Mouse (Mus musculus) neural tube, embryonic 11.5 days (tissue): ENCODE data around the gene Odc1. TPM values are rescaled to one million over a fixed set of nuclear protein-coding genes. Genes with fewer than 3 reads are reported as not detected.

Source experiments
- ATAC-seq: fragments of 200-750 bp; cut with Nextera tagmentation; 2 replicates; pipeline ENCODE4 v1.8.0; 2017; ENCODE audit warnings: moderate number of reproducible peaks, mild to moderate bottlenecking, moderate TSS enrichment, moderate library complexity; ENCODE audit not compliant: insufficient read depth, low FRiP score, low TSS enrichment
- DNase-seq: peaks from one replicate; pipeline ENCODE4 v3.0.0-alpha.2; 2015; ENCODE audit warnings: low spot score
- H3K27ac ChIP-seq: fragments of 300-500 bp; sonication (generic); 2 replicates; pipeline ENCODE4 v1.5.1; 2014; ENCODE audit warnings: low read depth, mild to moderate bottlenecking, low read length
- H3K27me3 ChIP-seq: fragments of 300-500 bp; sonication (generic); 2 replicates; pipeline ENCODE4 v1.6.1; 2014; ENCODE audit warnings: mild to moderate bottlenecking, low read length, mixed read lengths; ENCODE audit not compliant: control insufficient read depth, insufficient read depth
- H3K36me3 ChIP-seq: fragments of 300-500 bp; sonication (generic); 2 replicates; pipeline ENCODE4 v1.6.1; 2014; ENCODE audit warnings: mild to moderate bottlenecking, low read length, moderate library complexity, mixed read lengths; ENCODE audit not compliant: control insufficient read depth, insufficient read depth
- H3K4me1 ChIP-seq: fragments of 300-500 bp; sonication (generic); 2 replicates; pipeline ENCODE4 v1.6.1; 2014; ENCODE audit warnings: low read length, mixed read lengths; ENCODE audit not compliant: control insufficient read depth, insufficient read depth
- H3K4me2 ChIP-seq: fragments of 300-500 bp; sonication (generic); 2 replicates; pipeline ENCODE4 v1.6.1; 2014; ENCODE audit warnings: low read depth, mild to moderate bottlenecking, moderate library complexity
- H3K4me3 ChIP-seq: fragments of 300-500 bp; sonication (generic); 2 replicates; pipeline ENCODE4 v1.5.1; 2014; ENCODE audit warnings: low read depth, low read length
- H3K9ac ChIP-seq: fragments of 300-500 bp; sonication (generic); 2 replicates; pipeline ENCODE4 v1.6.1; 2014; ENCODE audit warnings: mild to moderate bottlenecking, low read length
- H3K9me3 ChIP-seq: fragments of 300-500 bp; sonication (generic); 2 replicates; pipeline ENCODE4 v1.6.1; 2016; ENCODE audit warnings: low read length; ENCODE audit not compliant: control insufficient read depth
- WGBS: fragments of 180-500 bp; shearing (Covaris S2); extraction: QIAGEN DNeasy Blood & Tissue Kit; methylation state at CpG from one replicate; pipeline ENCODE4 v1.1.7; 2014; 5-methylcytosine and 5-hydroxymethylcytosine counted together
- polyA plus RNA-seq: library from polyadenylated mRNA; unstranded; fragments of >200 nt; fragmentation: Nextera tagmentation; extraction: Ambion mirVana; gene quantifications from 2 replicates; pipeline ENCODE4 v1.2.1, GENCODE M21; 2014

The Odc1 gene
- polyA plus RNA-seq, 1 experiment from 2014 or later, result 277 TPM

DNA sequence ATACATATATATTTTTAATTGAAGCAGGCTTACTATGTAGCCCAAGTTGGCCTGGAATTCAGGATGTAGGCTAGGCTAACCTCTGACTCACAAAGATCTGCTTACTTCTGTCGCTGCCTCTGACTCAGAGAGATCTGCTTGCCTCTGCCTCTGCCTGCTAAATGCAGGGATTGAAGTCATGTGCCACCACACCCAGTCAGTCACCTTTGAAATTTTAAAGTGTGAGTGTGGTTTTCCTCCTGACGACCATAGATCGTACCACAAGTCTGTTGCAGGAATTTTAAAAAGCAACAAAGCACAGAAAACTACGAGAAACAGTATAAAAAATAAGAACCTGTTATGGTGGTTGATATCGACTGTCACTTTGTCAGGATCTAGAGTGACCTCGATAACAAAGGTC, 33.6 kb upstream of the Odc1 start:
- no peak for ATAC-seq
- 92% methylated on average over 6 of the region's 6 CpGs for WGBS
- no peaks in the 10 kb centered on the region for H3K9me3 ChIP-seq

DNA sequence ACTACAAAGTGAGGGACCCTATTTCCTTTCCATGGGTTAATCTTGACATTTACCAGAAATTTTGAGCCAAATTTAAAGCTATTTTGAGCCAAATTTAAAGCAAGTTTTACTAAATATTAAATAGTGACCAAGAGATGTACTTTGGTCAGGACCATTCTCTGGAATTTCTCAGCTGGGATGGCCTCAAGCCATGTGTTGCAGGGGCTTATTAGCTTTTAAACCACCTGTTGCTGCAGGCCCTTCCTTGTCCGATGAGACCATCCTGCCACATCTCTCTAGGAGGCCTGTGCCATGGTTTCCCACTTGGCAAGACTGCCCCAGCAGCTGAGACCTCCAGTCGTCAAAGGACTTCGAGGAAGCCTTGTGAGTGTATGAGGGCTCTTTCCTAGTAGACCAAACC, 15.4 kb upstream of the Odc1 start:
- WGBS, result 87% methylated on average over 3 of the region's 3 CpGs
- H3K27me3 ChIP-seq, result no peaks in the 10 kb centered on the region
- no peak overlapping the region for H3K27ac ChIP-seq
- no peaks in the 10 kb centered on the region for H3K9me3 ChIP-seq
- no peak overlapping the region for H3K4me2 ChIP-seq
- no peak overlapping the region for H3K9ac ChIP-seq
- no peaks in the 10 kb centered on the region for H3K36me3 ChIP-seq
- no peaks in the 10 kb centered on the region for H3K4me1 ChIP-seq
- no peak overlapping the region for H3K4me3 ChIP-seq
- DNase-seq (no peak), ATAC-seq (no peak)

More for the DNA sequence above, 33.6 kb upstream of the Odc1 start:
- Histone ChIP-seq H3K27me3 (no peaks in the 10 kb centered on the region), H3K36me3 (no peaks in the 10 kb centered on the region), H3K27ac (no peak overlapping the region), H3K9ac (no peak overlapping the region), H3K4me1 (no peaks in the 10 kb centered on the region), H3K4me3 (no peak overlapping the region), H3K4me2 (no peak overlapping the region)
- DNase-seq, result no peak

DNA sequence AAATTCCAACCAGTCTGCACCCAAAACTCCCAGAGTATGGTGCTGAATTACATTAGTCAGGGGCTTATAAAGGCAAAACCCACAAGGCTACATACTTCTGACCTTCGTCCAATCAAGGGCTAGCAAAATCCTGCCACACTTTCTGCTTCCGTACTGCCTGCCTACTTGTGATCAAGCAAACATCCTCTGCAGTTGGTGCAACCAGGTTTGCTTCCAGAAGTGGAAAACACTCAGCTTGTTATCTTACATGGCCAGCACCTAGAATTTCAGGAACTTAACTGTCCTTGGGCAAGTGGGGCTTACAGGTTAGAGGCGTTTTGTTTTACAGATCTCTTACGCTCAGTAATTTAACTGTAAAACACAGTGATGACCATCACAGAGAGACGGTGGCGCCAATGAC, 14.9 kb upstream of the Odc1 start:
- ATAC-seq (no peak), DNase-seq (no peak)
- Histone ChIP-seq H3K9me3 (no peaks in the 10 kb centered on the region), H3K4me1 (no peaks in the 10 kb centered on the region), H3K4me2 (no peak overlapping the region), H3K27ac (no peak overlapping the region), H3K36me3 (no peaks in the 10 kb centered on the region), H3K27me3 (no peaks in the 10 kb centered on the region), H3K9ac (no peak overlapping the region), H3K4me3 (no peak overlapping the region)
- WGBS, result 80% methylated on average over 6 of the region's 6 CpGs

DNA sequence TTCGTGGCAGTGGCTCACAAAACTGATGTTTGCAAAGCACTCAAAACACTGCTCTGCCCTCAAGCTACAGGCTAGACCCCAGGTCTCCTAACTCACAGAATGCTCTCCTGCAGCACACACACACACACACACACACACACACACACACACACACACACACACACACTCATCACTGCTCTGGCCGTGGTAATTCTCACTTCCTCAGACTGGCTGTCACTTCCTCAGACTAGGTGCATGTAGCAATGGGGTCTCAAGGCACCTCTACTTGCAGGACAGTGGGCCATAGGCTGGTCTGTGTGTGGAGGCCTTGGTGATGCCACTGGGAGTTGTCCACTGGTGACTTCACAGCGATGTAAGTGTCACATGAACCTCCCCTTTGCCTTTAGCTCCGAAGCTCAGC, 13.8 kb upstream of the Odc1 start:
- ATAC-seq (no peak), DNase-seq (no peak)
- Histone ChIP-seq H3K4me3 (no peak overlapping the region), H3K4me1 (no peaks in the 10 kb centered on the region), H3K36me3 (no peaks in the 10 kb centered on the region), H3K4me2 (no peak overlapping the region), H3K9ac (no peak overlapping the region), H3K9me3 (no peaks in the 10 kb centered on the region), H3K27ac (no peak overlapping the region), H3K27me3 (no peaks in the 10 kb centered on the region)
- 80% methylated on average over 4 of the region's 4 CpGs for WGBS

DNA sequence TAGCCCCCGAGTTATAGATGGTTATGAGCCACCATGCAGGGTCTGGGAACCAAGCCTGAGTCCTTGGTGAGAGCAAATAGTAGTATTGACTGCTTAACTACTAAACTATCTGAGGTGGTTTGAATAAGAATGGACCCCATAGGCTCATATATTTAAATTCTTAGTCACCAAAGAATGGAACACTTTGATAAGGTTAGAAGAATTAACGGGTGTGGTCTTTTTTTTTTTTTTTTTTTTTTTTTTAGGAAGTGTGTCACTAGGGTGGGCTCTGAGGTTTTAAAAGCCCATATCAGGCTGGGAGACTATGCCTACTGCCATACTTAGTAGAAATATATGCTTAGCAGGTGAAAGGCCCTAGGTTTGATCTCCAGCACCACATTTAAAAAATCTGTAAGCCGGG, 8.4 kb upstream of the Odc1 start:
- H3K4me1 ChIP-seq, result no peaks in the 10 kb centered on the region
- H3K9ac ChIP-seq, result no peak overlapping the region
- 94% methylated on average over 3 of the region's 3 CpGs for WGBS
- H3K27me3 ChIP-seq, result no peaks in the 10 kb centered on the region
- DNase-seq, result no peak
- no peak overlapping the region for H3K27ac ChIP-seq
- no peaks in the 10 kb centered on the region for H3K36me3 ChIP-seq
- peaks cover 3% of the 10 kb centered on the region; the same call in 1 of the 2 replicates for H3K9me3 ChIP-seq
- H3K4me2 ChIP-seq, result no peak overlapping the region
- no peak for ATAC-seq
- no peak overlapping the region for H3K4me3 ChIP-seq

DNA sequence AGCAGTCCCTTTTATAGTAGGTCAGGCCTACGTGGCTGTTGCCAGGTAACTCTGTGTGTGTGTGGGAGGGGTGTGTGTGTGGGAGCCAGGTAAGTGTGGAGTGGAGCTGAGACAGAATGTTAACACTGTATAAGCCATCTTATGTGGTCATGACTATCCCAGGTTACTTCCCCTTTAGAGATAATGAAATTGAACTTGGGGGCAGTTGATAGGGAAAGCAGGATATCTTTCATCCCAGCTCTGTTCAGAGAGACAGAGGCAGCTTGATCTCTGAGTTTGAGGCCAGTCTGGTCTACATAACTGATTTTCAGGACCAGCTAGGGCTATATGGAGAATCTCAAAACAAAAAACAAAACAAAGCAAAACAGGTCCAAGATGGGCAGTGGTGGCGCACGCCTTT, 7.4 kb upstream of the Odc1 start:
- Histone ChIP-seq H3K4me1 (no peaks in the 10 kb centered on the region), H3K9ac (no peak overlapping the region), H3K36me3 (no peaks in the 10 kb centered on the region), H3K27ac (no peak overlapping the region), H3K4me2 (no peak overlapping the region), H3K27me3 (no peaks in the 10 kb centered on the region), H3K9me3 (peaks cover 3% of the 10 kb centered on the region; the same call in 1 of the 2 replicates), H3K4me3 (no peak overlapping the region)
- no peak for DNase-seq
- no peak for ATAC-seq
- WGBS, result 86% methylated on average over 3 of the region's 3 CpGs

DNA sequence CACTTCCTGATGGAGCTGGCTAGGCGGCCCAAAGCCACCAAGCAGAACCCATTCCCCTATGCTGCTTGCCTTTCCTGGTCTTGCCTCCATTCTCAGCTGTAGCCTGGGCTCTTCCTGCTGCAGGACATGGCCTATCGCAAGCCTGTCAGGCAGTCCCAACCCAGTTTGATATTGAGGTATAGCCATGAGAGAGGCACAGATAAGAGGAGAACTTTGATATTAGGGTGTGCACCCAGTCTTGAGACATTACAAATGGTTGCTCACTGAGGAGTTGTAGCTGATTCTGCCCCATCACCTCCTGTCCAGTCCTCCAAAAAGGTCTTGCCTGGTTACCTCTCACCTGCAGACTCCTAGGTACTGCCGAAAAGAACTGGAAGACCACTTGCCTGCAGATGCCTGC, 6.5 kb upstream of the Odc1 start:
- no peaks in the 10 kb centered on the region for H3K36me3 ChIP-seq
- no peak overlapping the region for H3K27ac ChIP-seq
- WGBS, result 90% methylated on average over 3 of the region's 3 CpGs
- H3K4me3 ChIP-seq, result no peak overlapping the region
- DNase-seq (no peak), ATAC-seq (no peak)
- H3K4me2 ChIP-seq, result no peak overlapping the region
- H3K9me3 ChIP-seq, result peaks cover 3% of the 10 kb centered on the region; the same call in 1 of the 2 replicates
- H3K4me1 ChIP-seq, result no peaks in the 10 kb centered on the region
- no peaks in the 10 kb centered on the region for H3K27me3 ChIP-seq
- no peak overlapping the region for H3K9ac ChIP-seq

DNA sequence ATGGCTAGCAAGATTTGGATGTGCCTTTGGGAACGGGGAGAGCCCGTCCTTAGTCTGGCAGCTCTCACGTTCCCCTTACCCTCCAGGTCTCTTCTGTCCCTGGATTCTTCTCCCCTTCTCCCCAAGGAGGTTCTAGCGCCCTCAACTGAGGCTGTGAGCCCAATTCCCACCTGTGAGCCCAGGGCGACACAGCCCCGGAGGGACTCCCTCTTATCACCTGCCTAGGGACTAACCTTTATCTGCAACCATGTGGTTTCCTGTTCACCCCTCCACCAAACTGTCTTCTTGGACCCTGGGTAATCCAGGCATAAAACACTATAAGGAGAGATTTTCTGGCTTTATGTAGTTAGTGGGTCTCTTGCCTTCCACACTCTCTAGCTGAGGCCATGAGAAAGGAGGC, 5.6 kb upstream of the Odc1 start:
- Histone ChIP-seq H3K27ac (no peak overlapping the region), H3K4me2 (no peak overlapping the region), H3K9me3 (peaks cover 3% of the 10 kb centered on the region; the same call in 1 of the 2 replicates), H3K4me1 (no peaks in the 10 kb centered on the region), H3K36me3 (no peaks in the 10 kb centered on the region), H3K9ac (no peak overlapping the region), H3K4me3 (no peak overlapping the region), H3K27me3 (no peaks in the 10 kb centered on the region)
- 63% methylated on average over 6 of the region's 6 CpGs for WGBS
- ATAC-seq (no peak), DNase-seq (no peak)

DNA sequence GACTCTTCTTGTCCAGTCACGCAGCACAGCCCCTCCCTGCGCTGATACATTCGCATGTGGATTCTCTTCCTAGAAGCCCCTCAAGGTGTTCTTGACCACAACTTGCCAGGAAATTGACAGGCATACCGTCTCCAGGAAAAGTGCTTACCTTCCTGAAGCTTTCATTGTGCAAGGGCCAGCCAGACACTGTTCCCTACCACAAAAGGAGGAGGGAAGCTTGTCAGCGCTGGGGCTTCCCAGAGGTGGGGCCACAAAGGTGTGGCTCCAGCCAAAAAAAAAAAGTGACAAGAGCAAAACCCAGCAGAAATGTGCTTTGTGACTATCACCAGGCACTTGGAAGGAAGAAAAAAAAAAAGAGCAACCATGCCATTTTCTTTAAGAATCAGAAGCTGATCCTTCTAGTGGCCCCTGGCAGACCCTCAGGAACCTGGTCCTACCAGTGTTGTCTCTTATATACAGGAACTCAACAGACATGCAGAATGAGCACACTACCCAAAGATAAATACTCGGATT, 4.5 kb upstream of the Odc1 start:
- no peak overlapping the region for H3K4me3 ChIP-seq
- ATAC-seq (no peak), DNase-seq (no peak)
- H3K9me3 ChIP-seq, result peaks cover 3% of the 10 kb centered on the region; the same call in 1 of the 2 replicates
- H3K27ac ChIP-seq, result no peak overlapping the region
- H3K4me2 ChIP-seq, result no peak overlapping the region
- no peak overlapping the region for H3K9ac ChIP-seq
- H3K4me1 ChIP-seq, result no peaks in the 10 kb centered on the region
- no peaks in the 10 kb centered on the region for H3K27me3 ChIP-seq
- WGBS, result 85% methylated on average over 6 of the region's 6 CpGs
- H3K36me3 ChIP-seq, result no peaks in the 10 kb centered on the region
